22 mouse cellular contexts compared by ENCODE assay signal in the genomic region with DNA sequence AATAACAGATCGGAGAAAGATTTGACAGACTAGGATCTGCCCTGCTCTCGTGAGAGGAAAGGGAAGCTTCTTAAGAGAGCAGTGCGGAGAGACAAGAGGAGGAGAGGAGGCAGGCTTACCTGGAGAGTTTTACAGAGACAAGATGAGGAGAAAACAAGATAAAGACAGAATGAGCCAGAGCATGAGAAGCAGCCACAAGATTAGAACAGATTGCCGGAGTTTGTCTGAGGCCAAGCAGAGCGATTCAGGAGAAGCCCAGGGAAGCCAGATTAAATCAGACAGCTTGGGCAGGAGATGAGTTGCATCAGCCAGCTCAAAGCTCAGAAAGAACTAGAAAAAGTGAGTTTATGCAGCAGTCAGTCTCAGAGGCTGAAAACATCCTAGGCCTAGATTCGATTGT.
"Had no signal": no experiment of that assay in that cellular context is flagged by ENCODE, and none has a peak within 500 bp of the region (broad histone marks: within the 10 kb centered on the region; RNA-seq: fewer than 3 reads in every experiment).

No protein-coding gene starts in this region.

- H3K9me3 ChIP-seq: embryonic facial prominence, embryonic 10.5 days; embryonic facial prominence, embryonic 12.5 days; embryonic facial prominence, embryonic 13.5 days; embryonic facial prominence, embryonic 15.5 days; forebrain, embryonic 10.5 days; forebrain, embryonic 12.5 days; forebrain, embryonic 13.5 days; forebrain, embryonic 15.5 days; heart, embryonic 10.5 days had no signal

- ATAC-seq: forebrain, embryonic 13.5 days; forebrain, embryonic 14.5 days; forebrain, embryonic 15.5 days; forebrain, embryonic 16.5 days; forebrain, postnatal 0 days had no signal

- H3K27me3 ChIP-seq: embryonic facial prominence, embryonic 12.5 days; embryonic facial prominence, embryonic 13.5 days; embryonic facial prominence, embryonic 15.5 days; forebrain, embryonic 12.5 days; forebrain, embryonic 13.5 days; forebrain, embryonic 15.5 days had no signal

- H3K9ac ChIP-seq: embryonic facial prominence, embryonic 12.5 days; embryonic facial prominence, embryonic 13.5 days; embryonic facial prominence, embryonic 15.5 days; forebrain, embryonic 12.5 days; forebrain, embryonic 13.5 days; forebrain, embryonic 15.5 days; forebrain, postnatal 0 days had no signal

- H3K4me1 ChIP-seq: embryonic facial prominence, embryonic 12.5 days; forebrain, embryonic 12.5 days; forebrain, embryonic 13.5 days; forebrain, embryonic 15.5 days had no signal

- DNase-seq: embryo, embryonic 11 days; forebrain, postnatal 0 days; gastrocnemius, adult 2 months; gastrocnemius, postnatal 10 days; gastrocnemius, postnatal 14 days; gastrocnemius, postnatal 25 days; gastrocnemius, postnatal 36 days; heart, adult 11 months; heart, adult 18-20 months; heart, adult 2 months had no signal

- H3K4me2 ChIP-seq: embryonic facial prominence, embryonic 12.5 days; embryonic facial prominence, embryonic 13.5 days; embryonic facial prominence, embryonic 15.5 days; forebrain, embryonic 12.5 days; forebrain, embryonic 13.5 days; forebrain, embryonic 15.5 days had no signal

- H3K27ac ChIP-seq: embryonic facial prominence, embryonic 10.5 days; embryonic facial prominence, embryonic 12.5 days; embryonic facial prominence, embryonic 13.5 days; embryonic facial prominence, embryonic 15.5 days; forebrain, embryonic 10.5 days; forebrain, embryonic 12.5 days; forebrain, embryonic 13.5 days; forebrain, embryonic 15.5 days; gastrocnemius, adult 2 months; heart, adult 2 months; heart, embryonic 10.5 days had no signal

- H3K4me3 ChIP-seq: embryonic facial prominence, embryonic 10.5 days; embryonic facial prominence, embryonic 12.5 days; embryonic facial prominence, embryonic 13.5 days; embryonic facial prominence, embryonic 15.5 days; erythroblast, embryonic 14.5 days; forebrain, embryonic 10.5 days; forebrain, embryonic 12.5 days; forebrain, embryonic 13.5 days; forebrain, embryonic 15.5 days; gastrocnemius, adult 2 months; heart, adult 2 months; heart, embryonic 10.5 days had no signal
